Mouse (Mus musculus): ENCODE results near the gene Setd4. TPM values are rescaled to one million over a fixed set of nuclear protein-coding genes. Genes with fewer than 3 reads are reported as not detected.
"Not testable (repeated sequence)": the region's sequence is repeated elsewhere in the genome, so short reads cannot be mapped to it uniquely, and the experiment has no call there.

Setd4 gene
- total RNA-seq (2021), result 1 to 10 TPM; 2.7 to 6.2 TPM
- long read RNA-seq, experiment 1, partial matches to known transcripts, result 2 of 7 reads
- long read RNA-seq, experiment 1, other reads (novel, unspliced or antisense), result 5 of 7 reads
- long read RNA-seq, experiment 2, partial matches to known transcripts, result 0 of 2 reads
- long read RNA-seq, experiment 2, other reads (novel, unspliced or antisense), result 2 of 2 reads

- peak; percentile 97 for DNase-seq
Observed at GRCm38 (mm10) chr16:93603439-93604212, at the start of gene Setd4. Gene Setd4, minus strand, starts transcription at chr16:93604063.

- DNase-seq, result no peak
Observed at GRCm38 (mm10) chr16:93648441-93649183, 44.7 kb upstream of the Setd4 start.

- DNase-seq, result peak; percentile 6
Observed at GRCm38 (mm10) chr16:93644006-93644405, 40.1 kb upstream of the Setd4 start.

DNA sequence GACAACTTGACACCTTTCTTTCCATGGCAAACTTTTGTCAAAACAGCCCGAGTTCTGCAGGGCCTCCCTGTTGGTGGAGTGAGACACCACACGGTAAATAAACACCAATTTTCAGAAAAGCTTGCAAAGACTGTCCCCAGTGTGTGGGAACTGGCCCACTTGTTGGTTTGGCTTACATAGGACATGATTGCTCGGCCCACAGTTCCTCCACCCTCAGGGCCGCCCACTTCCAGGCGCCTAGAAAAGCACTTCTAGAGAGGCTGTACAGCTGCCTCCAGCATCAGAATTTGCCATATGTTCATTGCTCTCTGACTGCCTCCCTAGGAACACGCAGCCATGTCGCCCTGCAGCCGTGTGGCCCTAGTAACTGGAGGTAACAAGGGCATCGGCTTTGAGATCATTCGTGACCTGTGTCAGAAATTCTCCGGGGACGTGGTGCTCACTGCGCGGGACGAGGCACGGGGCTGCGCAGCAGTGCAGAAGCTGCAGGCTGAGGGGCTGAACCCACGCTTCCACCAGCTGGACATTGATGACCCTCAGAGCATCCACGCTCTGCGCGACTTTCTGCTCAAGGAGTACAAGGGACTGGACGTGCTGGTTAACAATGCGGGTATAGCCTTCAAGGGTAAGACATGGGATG, 24.0 kb upstream of the Setd4 start, which contains the start of gene Gm5678:
TSS of gene Gm5678 (plus strand) at position 337 of the 640 bp plus-strand sequence.
- DNase-seq, result no peak

- DNase-seq, result peak; percentile 31 to 57
Observed at GRCm38 (mm10) chr16:93626745-93627144, 22.9 kb upstream of the Setd4 start.

DNA sequence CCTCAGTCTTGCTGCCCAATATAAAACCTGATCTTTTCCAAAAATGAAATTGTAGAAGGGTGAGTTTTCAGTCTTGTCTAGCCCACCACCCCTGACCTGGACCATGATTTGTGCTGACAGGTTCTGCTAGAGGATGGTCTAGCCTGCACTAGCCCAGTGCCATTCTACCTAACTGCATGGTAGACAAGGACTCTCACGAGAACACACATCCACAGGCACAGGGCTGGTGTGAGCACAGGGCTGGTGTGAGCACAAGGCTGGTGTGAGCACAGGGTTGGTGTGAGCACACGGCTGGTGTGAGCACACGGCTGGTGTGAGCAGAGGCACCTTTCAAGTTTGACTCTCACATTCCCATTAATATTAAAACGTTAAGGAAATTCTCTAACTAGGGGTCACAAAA, 20.8 kb upstream of the Setd4 start:
- no peak for DNase-seq

- not testable (repeated sequence) for DNase-seq
Observed at GRCm38 (mm10) chr16:93623759-93624158, 19.9 kb upstream of the Setd4 start.

DNA sequence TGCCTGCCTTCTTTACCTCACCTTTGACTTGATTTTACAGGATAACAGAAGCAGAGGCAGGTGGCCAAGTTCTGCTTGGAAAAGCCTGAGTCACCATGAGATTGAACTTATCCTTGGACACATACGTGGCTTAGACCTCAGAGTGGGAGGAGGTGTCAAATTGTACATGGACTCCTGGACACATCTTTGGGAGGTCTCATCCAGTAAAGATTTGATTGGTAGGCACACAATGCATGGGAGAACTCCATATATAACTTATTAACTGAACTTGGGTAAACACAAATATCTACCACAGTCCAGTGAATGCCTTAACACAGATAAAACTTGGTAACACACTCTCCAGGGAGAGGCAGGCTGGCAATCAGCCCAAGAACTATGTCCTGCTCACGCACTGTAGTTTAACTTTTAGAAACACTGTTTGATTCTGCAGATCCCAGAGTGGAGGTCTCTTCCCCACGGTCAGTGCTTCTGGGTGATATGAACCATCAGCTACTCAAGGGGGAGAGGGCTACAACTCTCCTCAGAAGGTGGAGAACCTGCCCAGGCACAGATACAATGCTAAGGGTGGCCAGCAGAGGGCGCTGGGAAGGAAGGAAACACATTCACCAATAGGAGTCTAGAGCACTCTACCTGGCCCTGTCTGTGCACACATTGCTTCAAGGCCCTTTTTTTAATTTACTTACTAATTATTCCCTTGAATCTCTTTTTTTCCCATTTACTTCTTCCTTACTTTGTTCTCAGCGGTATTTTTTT, 11.4 kb upstream of the Setd4 start:
- DNase-seq, result peak; percentile 78 to 83

GRCm38 (mm10) chr16:93610961-93611360, 7.1 kb upstream of the Setd4 start:
- no peak for DNase-seq

DNA sequence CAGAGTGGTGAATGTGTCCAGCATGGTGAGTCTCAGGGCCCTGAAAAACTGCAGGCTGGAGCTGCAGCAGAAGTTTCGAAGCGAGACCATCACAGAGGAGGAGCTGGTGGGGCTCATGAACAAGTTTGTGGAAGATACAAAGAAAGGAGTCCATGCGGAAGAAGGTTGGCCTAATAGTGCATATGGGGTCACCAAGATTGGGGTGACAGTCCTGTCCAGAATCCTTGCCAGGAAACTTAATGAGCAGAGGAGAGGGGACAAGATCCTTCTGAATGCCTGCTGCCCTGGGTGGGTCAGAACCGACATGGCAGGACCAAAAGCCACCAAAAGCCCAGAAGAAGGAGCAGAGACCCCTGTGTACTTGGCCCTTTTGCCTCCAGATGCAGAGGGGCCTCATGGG, 5.9 kb upstream of the Setd4 start:
- DNase-seq, result no peak

DNA sequence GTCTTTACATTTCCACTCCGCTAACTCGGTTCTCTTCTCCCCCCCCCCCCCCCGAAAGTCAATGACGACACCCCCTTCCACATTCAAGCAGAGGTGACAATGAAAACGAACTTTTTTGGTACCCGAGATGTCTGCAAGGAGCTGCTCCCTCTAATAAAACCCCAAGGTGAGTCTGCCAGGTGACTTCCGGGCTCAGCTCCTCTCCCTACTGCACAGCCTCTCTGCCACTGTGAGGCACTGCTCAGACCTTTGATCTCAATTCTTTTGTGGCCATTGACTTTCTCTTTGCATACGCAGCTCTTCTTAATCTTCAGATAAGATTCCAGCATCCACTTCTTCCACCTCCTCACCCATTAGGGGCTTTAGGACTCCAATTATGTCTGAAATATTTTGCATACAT, 4.9 kb upstream of the Setd4 start:
- no peak for DNase-seq

- peak; percentile 89 to 91 for DNase-seq
Observed at GRCm38 (mm10) chr16:93607669-93608101, 3.8 kb upstream of the Setd4 start.

GRCm38 (mm10) chr16:93606146-93606545, 2.3 kb upstream of the Setd4 start:
- DNase-seq, result no peak

DNA sequence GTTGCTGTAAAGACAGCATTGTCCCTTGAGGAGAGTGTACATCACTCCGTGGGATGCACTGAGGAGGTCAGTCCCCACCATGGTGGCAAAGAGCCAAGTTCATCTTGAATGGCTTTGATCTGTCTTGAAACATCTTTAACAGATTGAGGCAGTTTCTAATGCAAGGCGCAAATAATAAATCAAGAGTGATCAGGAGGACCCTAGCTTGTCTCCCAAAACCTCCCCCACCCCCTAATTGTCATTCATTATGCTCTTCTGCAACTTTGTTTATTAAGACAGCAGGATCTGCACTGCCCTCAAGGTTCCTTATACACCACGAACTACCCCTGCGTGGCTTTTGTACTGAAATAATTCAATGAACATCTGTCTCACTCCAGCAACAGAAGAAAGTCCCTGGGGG, 1.7 kb upstream of the Setd4 start, which contains the start of gene Cbr1:
TSS of gene Cbr1 (plus strand) at position 301 of the 400 bp plus-strand sequence.
- no peak for DNase-seq

DNA sequence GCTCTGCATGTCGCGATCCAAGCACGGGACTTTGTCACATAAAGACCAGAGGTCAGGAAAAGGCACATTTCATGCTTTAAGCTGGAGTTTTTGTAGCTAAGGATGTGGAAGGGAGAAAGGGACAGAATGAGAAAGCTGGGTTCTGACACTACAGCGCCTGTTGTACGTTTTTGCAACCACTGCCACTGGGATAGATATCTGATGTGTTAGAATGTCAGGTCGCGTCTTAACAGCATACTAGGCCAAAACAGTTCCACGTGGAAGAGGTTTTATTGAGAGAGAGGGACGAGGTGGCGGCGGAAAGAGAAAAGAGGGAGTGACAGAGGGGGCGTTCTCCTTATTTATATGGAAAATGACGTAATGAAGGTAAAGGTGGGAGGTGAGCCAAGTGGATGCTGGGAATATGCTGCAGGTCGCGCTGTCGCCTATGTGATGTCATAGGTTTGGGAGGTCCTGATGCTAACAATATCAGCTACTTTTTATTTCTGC, 662 bp upstream of the Setd4 start:
- no peak for DNase-seq

GRCm38 (mm10) chr16:93599461-93599860, 4.4 kb downstream of the Setd4 start:
- no peak for DNase-seq

DNA sequence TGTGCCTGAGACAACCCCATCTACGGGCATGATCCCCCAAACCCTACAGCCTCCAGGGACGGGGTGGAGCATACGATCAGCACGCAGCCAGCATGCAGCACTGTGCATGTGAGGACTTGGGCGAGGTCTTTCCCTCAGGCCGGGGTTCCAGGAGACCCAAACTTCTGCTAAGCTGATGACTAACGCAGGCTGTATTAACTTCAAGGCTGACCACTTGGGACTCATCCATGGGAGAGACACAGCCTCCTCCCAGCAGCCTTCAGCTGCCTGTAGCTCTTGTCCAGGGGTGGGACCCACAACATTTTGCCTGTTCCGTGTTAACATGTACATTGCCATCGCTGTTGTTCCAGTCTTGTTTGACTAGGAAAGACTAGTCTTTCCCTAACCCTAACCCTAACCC, 6.3 kb downstream of the Setd4 start:
- DNase-seq, result peak; percentile 41 to 48

DNA sequence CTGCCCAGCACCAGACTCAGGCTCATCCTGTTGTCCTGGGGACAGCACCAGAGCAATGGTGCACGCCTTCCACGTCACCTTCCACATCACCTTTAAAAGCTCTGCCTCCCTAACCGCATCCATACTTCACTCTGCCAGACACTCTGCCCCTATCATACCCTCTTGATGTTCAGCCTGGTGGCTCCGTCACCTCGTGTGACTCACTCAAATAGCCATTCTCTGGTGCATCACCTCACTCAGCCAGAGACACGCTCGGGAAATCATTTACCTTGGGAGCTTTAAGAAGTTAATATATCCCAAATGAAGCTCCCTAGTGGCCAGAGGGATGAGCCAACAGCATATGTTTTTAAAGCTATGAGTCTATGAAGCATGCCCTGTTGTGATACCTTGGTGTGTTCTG, 7.1 kb downstream of the Setd4 start:
- no peak for DNase-seq

GRCm38 (mm10) chr16:93595766-93596165, 8.1 kb downstream of the Setd4 start:
- no peak for DNase-seq

DNA sequence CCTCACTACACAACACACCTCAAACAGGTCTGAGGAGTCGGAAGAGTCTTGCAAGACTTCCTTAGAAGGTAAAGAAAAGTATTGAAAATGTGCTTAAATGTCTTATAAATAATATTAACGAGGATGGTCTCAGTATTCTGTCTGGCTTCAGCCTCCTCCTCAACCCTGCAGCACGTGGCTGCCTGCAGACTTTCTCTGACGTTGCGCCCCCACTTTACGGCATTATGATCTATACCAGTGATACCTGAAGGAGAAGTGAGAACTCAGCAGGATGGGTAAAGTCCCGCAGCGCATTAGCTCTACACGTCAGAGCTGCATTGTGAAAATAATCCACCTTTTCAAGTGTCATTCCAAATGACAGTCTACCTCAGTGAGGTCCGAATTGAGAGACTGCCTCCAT, 9.4 kb downstream of the Setd4 start:
- DNase-seq, result no peak

DNA sequence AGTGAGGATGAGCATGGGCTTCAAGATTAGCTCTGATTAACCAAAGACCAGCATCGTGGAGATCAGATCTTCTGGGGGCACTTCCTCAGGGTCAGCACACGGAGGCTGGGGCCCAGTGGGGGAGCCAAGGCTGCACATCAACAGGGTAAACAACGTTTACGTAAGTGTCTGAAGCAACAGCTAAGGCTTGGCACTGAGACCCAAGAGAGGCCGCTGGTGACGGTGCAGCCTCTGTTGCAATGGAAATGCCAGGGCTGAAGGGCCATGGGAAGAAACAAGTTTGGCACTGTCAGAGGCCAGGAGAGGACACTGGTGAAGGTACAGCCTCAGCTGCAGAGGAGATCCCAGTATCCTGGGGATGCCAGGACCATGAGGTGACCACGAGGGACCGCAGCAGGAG, 10.5 kb downstream of the Setd4 start:
- peak; percentile 51 to 78 for DNase-seq

Measured in adrenal gland, postnatal 36 days (tissue).